Mouse (Mus musculus) cortical plate, adult 2 months (tissue): ENCODE measurements at regions not wholly inside any gene's neighbourhood (a gene's known extent, or its start where the extent isn't known, plus 50 kb on each side); places are given as distances from the start of the nearest gene placed in this dataset.

Experiments
- H3K27ac ChIP-seq: fragments of 200-500 bp; 2 replicates; pipeline ENCODE4 v1.5.1; 2012; ENCODE audit warnings: low read length, control low read depth, inconsistent platforms; ENCODE audit not compliant: insufficient read depth
- H3K4me1 ChIP-seq: fragments of 200-500 bp; 2 replicates; pipeline ENCODE4 v1.6.1; 2011; ENCODE audit warnings: low read length; ENCODE audit not compliant: control insufficient read depth, insufficient read depth
- H3K4me3 ChIP-seq: fragments of 200-500 bp; 2 replicates; pipeline ENCODE4 v1.5.1; 2011; ENCODE audit warnings: mild to moderate bottlenecking, low read length, control low read depth; ENCODE audit not compliant: insufficient read depth
- CTCF ChIP-seq: fragments of 200-500 bp; IDR thresholded peaks from 2 replicates; pipeline ENCODE4 v1.5.1; 2011; ENCODE audit warnings: mild to moderate bottlenecking, control low read depth, low read length; ENCODE audit not compliant: insufficient read depth; ENCODE audit errors: extremely low read depth
- POLR2A ChIP-seq: fragments of 200-500 bp; IDR thresholded peaks from 2 replicates; pipeline ENCODE4 v1.6.1; 2011; ENCODE audit warnings: mild to moderate bottlenecking, low read length, control low read depth; ENCODE audit not compliant: insufficient read depth; ENCODE audit errors: extremely low read depth

DNA sequence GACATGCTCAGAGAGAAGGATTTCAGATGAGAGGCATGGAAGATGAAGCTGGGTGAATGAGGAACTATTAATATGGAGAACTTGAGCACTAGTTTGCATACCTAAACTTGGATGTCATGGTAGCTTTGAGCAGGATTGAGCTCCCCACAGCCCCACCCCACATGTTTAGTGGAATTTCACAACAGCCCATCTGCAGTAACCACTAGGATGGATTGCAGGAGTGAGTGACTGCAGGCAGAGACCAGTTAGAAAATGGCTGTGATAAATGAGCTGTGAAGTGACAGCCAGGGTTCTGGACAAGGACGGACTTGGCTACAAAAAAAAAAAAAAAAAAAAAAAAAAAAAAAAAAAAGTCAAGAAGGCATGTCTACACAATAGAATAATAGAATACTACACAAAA, 173.9 kb upstream of the Rbms1 start:
- no peak overlapping the region for H3K4me3 ChIP-seq
- no peaks in the 10 kb centered on the region; the same call in none of the 2 replicates for H3K4me1 ChIP-seq
- no peak overlapping the region; the same call in 1 of the 2 replicates for H3K27ac ChIP-seq
- TF ChIP-seq CTCF: no peak
- no peak for TF ChIP-seq POLR2A

DNA sequence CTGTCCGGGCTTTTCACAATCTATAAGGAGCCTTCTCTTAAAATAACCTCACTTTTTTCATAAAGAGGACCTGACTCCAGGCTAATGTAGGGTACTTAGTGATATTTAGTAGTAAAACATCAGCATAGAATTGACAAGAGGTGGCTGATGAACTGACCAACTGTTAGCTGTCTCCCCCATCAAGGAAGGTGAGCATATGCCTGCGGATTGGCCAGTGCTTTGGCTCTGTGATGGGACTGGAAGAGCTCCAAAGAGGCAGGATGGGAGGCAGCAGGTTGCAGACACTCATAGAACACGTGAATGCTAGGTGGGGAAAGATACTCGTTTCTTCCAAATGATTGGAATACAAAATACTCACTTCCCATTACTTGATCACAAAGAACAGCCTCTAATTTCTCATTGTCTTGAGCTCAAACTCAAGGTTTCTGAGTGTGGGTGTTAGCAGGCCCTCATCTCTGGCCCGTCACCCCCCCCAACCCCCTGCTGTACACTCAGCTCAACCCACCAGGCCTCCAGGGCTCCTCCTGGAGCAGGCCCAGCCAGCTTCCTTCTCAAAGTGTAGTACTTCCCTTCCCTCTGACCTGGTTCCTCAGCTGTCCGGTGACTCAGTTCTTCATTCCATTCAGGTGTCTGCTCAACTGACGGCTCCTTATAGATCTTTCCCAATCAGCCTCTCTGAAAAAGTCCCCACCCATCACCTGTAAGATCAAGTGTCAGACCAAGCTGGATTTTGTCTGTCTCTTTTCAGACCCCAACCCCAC, 160.2 kb upstream of the Rbms1 start:
- TF ChIP-seq CTCF: no peak
- TF ChIP-seq POLR2A: no peak
- H3K4me1 ChIP-seq: no peaks in the 10 kb centered on the region
- no peak overlapping the region for H3K27ac ChIP-seq
- no peak overlapping the region for H3K4me3 ChIP-seq

DNA sequence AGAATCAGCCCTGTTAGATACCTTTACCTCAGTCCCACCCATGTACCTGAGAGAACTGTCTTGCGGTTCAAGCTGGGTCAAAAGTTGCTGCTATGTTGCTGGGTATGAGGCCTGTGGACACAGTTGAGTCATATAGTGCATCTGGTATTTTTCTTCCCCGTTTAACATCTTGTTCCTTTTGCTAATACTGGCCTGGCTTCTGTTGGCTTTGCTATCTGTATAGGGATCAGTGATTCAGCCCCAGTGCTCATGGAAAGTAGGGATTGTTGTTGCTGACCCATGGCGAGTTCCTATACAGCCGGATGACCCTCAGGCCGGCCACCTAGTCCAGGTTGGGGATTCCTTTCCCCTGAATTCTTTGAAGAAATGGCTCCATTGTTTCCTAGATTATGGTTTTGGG, 158.3 kb upstream of the Rbms1 start:
- no peak for TF ChIP-seq POLR2A
- TF ChIP-seq CTCF: no peak
- Histone ChIP-seq H3K27ac (no peak overlapping the region), H3K4me1 (no peaks in the 10 kb centered on the region)

DNA sequence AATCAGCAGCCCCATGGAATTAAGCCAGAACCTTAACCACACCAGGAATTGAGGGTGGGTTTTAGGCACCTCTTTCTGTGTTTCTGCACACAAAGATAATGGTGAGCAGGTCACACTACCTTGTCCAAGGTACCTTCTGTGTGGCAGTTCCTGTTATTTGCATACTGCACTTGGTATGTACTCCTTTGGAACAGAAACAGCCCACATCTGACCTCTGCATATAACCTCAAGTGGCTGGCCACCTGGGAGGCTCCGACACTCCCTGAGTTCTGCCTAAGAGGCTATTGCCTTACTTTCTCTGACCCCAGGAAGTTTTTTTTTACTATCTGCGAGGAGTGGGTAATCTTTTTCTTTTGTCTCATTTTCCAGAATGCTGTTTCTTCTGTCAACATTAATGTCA, 151.6 kb upstream of the Rbms1 start:
- Histone ChIP-seq H3K4me1 (no peaks in the 10 kb centered on the region), H3K4me3 (no peak overlapping the region), H3K27ac (no peak overlapping the region)
- no peak for TF ChIP-seq POLR2A
- TF ChIP-seq CTCF: no peak

More for the DNA sequence above, 158.3 kb upstream of the Rbms1 start:
- no peak overlapping the region for H3K4me3 ChIP-seq

GRCm38 (mm10) chr2:61113916-61114315, 150.9 kb upstream of the Rbms1 start:
- no peak overlapping the region for H3K4me3 ChIP-seq
- H3K4me1 ChIP-seq: no peaks in the 10 kb centered on the region
- TF ChIP-seq POLR2A (no peak), CTCF (no peak)
- no peak overlapping the region for H3K27ac ChIP-seq

- TF ChIP-seq POLR2A: no peak
- no peak for TF ChIP-seq CTCF
- Histone ChIP-seq H3K27ac (no peak overlapping the region), H3K4me3 (no peak overlapping the region), H3K4me1 (no peaks in the 10 kb centered on the region)
Observed at GRCm38 (mm10) chr2:61110591-61110990, 147.6 kb upstream of the Rbms1 start.

DNA sequence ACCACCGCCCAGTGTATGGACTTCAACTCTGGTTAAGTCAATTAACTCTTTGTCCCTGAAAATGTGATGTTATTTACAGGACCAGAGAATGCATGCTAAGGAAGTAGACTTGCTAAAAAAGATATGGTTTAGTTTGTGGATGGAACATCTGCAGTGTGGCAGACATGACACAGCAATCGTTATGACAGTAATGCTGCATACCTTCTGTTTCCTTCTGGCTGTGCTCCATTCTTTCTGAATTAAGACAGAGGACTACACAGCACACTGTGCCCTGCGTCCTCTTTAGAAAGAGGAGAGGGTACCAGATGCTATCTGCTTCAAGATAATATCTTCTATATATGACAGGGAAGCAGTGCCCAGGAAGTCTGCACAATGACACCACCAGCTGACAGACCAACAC, 146.6 kb upstream of the Rbms1 start:
- no peak overlapping the region for H3K27ac ChIP-seq
- no peak overlapping the region for H3K4me3 ChIP-seq
- TF ChIP-seq CTCF: no peak
- no peak for TF ChIP-seq POLR2A
- H3K4me1 ChIP-seq: no peaks in the 10 kb centered on the region

DNA sequence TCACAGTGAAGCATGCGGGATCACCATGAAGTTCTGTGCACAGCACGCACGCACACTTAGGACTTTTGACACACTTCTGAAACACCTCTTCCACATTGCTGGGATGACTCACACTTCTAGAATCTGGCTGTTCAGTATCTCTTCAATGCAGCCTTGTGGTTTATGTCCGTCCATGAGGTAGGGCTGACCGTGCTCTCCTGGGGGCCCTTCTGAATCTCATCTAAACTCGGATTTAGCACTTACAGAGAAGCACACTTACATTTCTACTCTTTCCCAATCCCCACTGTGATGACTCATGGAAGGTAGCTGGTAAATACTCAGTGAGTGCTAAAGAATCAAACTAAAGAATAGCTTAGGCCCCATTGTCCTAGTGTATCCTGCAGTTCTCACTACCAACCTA, 142.2 kb upstream of the Rbms1 start:
- Histone ChIP-seq H3K4me1 (no peaks in the 10 kb centered on the region), H3K4me3 (no peak overlapping the region), H3K27ac (no peak overlapping the region)
- TF ChIP-seq POLR2A (no peak), CTCF (no peak)

- H3K4me1 ChIP-seq: no peaks in the 10 kb centered on the region
- no peak overlapping the region for H3K27ac ChIP-seq
- no peak for TF ChIP-seq CTCF
- TF ChIP-seq POLR2A: no peak
- no peak overlapping the region for H3K4me3 ChIP-seq
Observed at GRCm38 (mm10) chr2:61100854-61101253, 137.9 kb upstream of the Rbms1 start.

GRCm38 (mm10) chr2:61088501-61088900, 125.5 kb upstream of the Rbms1 start:
- TF ChIP-seq CTCF: no peak
- no peak for TF ChIP-seq POLR2A
- no peak overlapping the region for H3K4me3 ChIP-seq
- H3K27ac ChIP-seq: no peak overlapping the region
- H3K4me1 ChIP-seq: no peaks in the 10 kb centered on the region

GRCm38 (mm10) chr2:61084835-61085234, 121.8 kb upstream of the Rbms1 start:
- H3K4me3 ChIP-seq: no peak overlapping the region
- H3K27ac ChIP-seq: no peak overlapping the region
- TF ChIP-seq POLR2A (no peak), CTCF (no peak)
- no peaks in the 10 kb centered on the region for H3K4me1 ChIP-seq

GRCm38 (mm10) chr2:61083100-61083499, 120.1 kb upstream of the Rbms1 start:
- Histone ChIP-seq H3K4me1 (no peaks in the 10 kb centered on the region), H3K4me3 (no peak overlapping the region), H3K27ac (no peak overlapping the region)
- no peak for TF ChIP-seq POLR2A
- no peak for TF ChIP-seq CTCF
